Mouse (Mus musculus) CH12.LX (cell line): ENCODE data around the gene Eid1. TPM values are rescaled to one million over a fixed set of nuclear protein-coding genes. Genes with fewer than 3 reads are reported as not detected.

Experiments used
- DNase-seq: peaks from one replicate; pipeline ENCODE4 v3.0.0-alpha.2; 2013; ENCODE audit errors: extremely low read depth
- H3K27ac ChIP-seq: 2 replicates; pipeline ENCODE4 v1.5.1; 2012; ENCODE audit warnings: low read depth, mild to moderate bottlenecking, control low read depth, moderate library complexity; ENCODE audit not compliant: insufficient read depth
- H3K27me3 ChIP-seq: replicated peaks from 2 replicates; pipeline ENCODE3; 2012; ENCODE audit warnings: inconsistent platforms
- H3K36me3 ChIP-seq, 2 experiments: replicated peaks in 1 of 2; 2 replicates each; pipeline versions ENCODE3 to v1.6.1; 2012; ENCODE audit warnings: inconsistent platforms in 1 of 2, low read length in 1 of 2, mild to moderate bottlenecking in 1 of 2, mixed read lengths in 1 of 2, moderate library complexity in 1 of 2; ENCODE audit not compliant: control insufficient read depth in 1 of 2, insufficient read depth in 1 of 2
- H3K4me1 ChIP-seq, 2 experiments: 2 replicates each; pipeline ENCODE4 v1.6.1; 2012; ENCODE audit warnings: inconsistent platforms in 1 of 2, moderate library complexity in 1 of 2; ENCODE audit not compliant: insufficient read depth in 2 of 2, control insufficient read depth in 1 of 2
- H3K4me2 ChIP-seq: 2 replicates; pipeline ENCODE4 v1.6.1; 2012; ENCODE audit warnings: low read depth, mild to moderate bottlenecking, control low read depth; ENCODE audit not compliant: poor library complexity, insufficient read depth, severe bottlenecking
- H3K4me3 ChIP-seq, 3 experiments: fragments of 150-350 bp in 1 of 3; sonication (generic) in 1 of 3; replicated peaks in 1 of 3; 2 replicates each; pipeline versions ENCODE3 to v1.5.1; 2011 to 2012; ENCODE audit warnings: low read depth in 2 of 3, low read length in 2 of 3, mild to moderate bottlenecking in 2 of 3, moderate library complexity in 2 of 3, control low read depth in 1 of 3, improper control_type of control experiment in 1 of 3, inconsistent platforms in 1 of 3, mixed read lengths in 1 of 3; ENCODE audit not compliant: poor library complexity in 1 of 3
- H3K79me2 ChIP-seq: replicated peaks from 2 replicates; pipeline ENCODE4 v1.6.1; 2012; ENCODE audit warnings: mild to moderate bottlenecking, moderate library complexity; ENCODE audit not compliant: control insufficient read depth, poor library complexity, insufficient read depth, severe bottlenecking; ENCODE audit errors: extremely low read depth
- H3K9ac ChIP-seq: 2 replicates; pipeline ENCODE4 v1.6.1; 2012; ENCODE audit warnings: low read depth, mild to moderate bottlenecking, control low read depth, moderate library complexity; ENCODE audit not compliant: insufficient read depth
- H3K9me3 ChIP-seq: replicated peaks from 2 replicates; pipeline ENCODE3; 2012; ENCODE audit warnings: low read length, inconsistent platforms, mixed read lengths
- CTCF ChIP-seq, 2 experiments: IDR thresholded peaks in 1 of 2; conservative IDR thresholded peaks in 1 of 2; 2 replicates each; pipeline ENCODE4 v1.5.1; 2011 to 2012; ENCODE audit warnings: low read depth in 2 of 2, low read length in 2 of 2, improper control_type of control experiment in 1 of 2, inconsistent platforms in 1 of 2, mild to moderate bottlenecking in 1 of 2, moderate library complexity in 1 of 2
- GABPA ChIP-seq: IDR thresholded peaks from 2 replicates; pipeline ENCODE4 v1.6.1; 2012; ENCODE audit warnings: low read depth, low read length, improper control_type of control experiment, inconsistent platforms; ENCODE audit not compliant: insufficient replicate concordance
- HCFC1 ChIP-seq: IDR thresholded peaks from 2 replicates; pipeline ENCODE4 v1.6.1; 2012; ENCODE audit warnings: low read depth, mild to moderate bottlenecking, inconsistent platforms, low read length, improper control_type of control experiment
- IRF4 ChIP-seq: IDR thresholded peaks from 2 replicates; pipeline ENCODE4 v1.6.1; 2014; ENCODE audit warnings: low read depth, mild to moderate bottlenecking, inconsistent platforms, low read length, improper control_type of control experiment
- JUN ChIP-seq: IDR thresholded peaks from 2 replicates; pipeline ENCODE4 v1.6.1; 2011; ENCODE audit warnings: low read depth, mild to moderate bottlenecking, low read length, improper control_type of control experiment, moderate library complexity; ENCODE audit not compliant: insufficient read depth
- JUND ChIP-seq: conservative IDR thresholded peaks from 2 replicates; pipeline ENCODE4 v1.6.1; 2011; ENCODE audit warnings: low read depth, low read length, improper control_type of control experiment
- KAT2A ChIP-seq: IDR thresholded peaks from 2 replicates; pipeline ENCODE4 v1.6.1; 2012; ENCODE audit warnings: low read length, improper control_type of control experiment, inconsistent platforms; ENCODE audit not compliant: insufficient replicate concordance
- MAFK ChIP-seq: IDR thresholded peaks from 2 replicates; pipeline ENCODE4 v1.6.1; 2011; ENCODE audit warnings: low read length, improper control_type of control experiment; ENCODE audit not compliant: insufficient replicate concordance
- MAX ChIP-seq: IDR thresholded peaks from 2 replicates; pipeline ENCODE4 v1.6.1; 2011; ENCODE audit warnings: low read length, improper control_type of control experiment
- MEF2A ChIP-seq: IDR thresholded peaks from 2 replicates; pipeline ENCODE4 v1.6.1; 2014; ENCODE audit warnings: low read depth, mild to moderate bottlenecking, inconsistent platforms, low read length, improper control_type of control experiment, borderline replicate concordance
- MXI1 ChIP-seq: IDR thresholded peaks from 2 replicates; pipeline ENCODE4 v1.6.1; 2011; ENCODE audit warnings: mild to moderate bottlenecking, low read depth, low read length, improper control_type of control experiment
- MYC ChIP-seq: IDR thresholded peaks from 2 replicates; pipeline ENCODE4 v1.6.1; 2011; ENCODE audit warnings: low read depth, mild to moderate bottlenecking, improper control_type of control experiment, low read length
- NELFE ChIP-seq: IDR thresholded peaks from 2 replicates; pipeline ENCODE4 v1.6.1; 2011; ENCODE audit warnings: low read depth, low read length, improper control_type of control experiment
- NRF1 ChIP-seq: IDR thresholded peaks from 2 replicates; pipeline ENCODE4 v1.6.1; 2014; ENCODE audit warnings: low read depth, mild to moderate bottlenecking, inconsistent platforms, low read length, improper control_type of control experiment, moderate library complexity
- PAX5 ChIP-seq: IDR thresholded peaks from 2 replicates; pipeline ENCODE4 v1.6.1; 2012; ENCODE audit warnings: low read length, inconsistent platforms, mixed read lengths
- POLR2A ChIP-seq: IDR thresholded peaks from 2 replicates; pipeline ENCODE4 v1.6.1; 2011; ENCODE audit warnings: low read depth, mild to moderate bottlenecking, improper control_type of control experiment, low read length
- POLR2AphosphoS2 ChIP-seq: IDR thresholded peaks from 2 replicates; pipeline ENCODE4 v1.6.1; 2011; ENCODE audit warnings: low read depth, low read length, improper control_type of control experiment
- RAD21 ChIP-seq: IDR thresholded peaks from 2 replicates; pipeline ENCODE4 v1.6.1; 2011; ENCODE audit warnings: low read depth, mild to moderate bottlenecking, low read length, improper control_type of control experiment, moderate library complexity
- RCOR1 ChIP-seq: conservative IDR thresholded peaks from 2 replicates; pipeline ENCODE4 v1.6.1; 2012; ENCODE audit warnings: low read depth, mild to moderate bottlenecking, inconsistent platforms, low read length, improper control_type of control experiment
- TBP ChIP-seq: conservative IDR thresholded peaks from 2 replicates; pipeline ENCODE4 v1.6.1; 2011; ENCODE audit warnings: low read depth, low read length, improper control_type of control experiment
- USF1 ChIP-seq: IDR thresholded peaks from 2 replicates; pipeline ENCODE4 v1.6.1; 2014; ENCODE audit warnings: low read depth, mild to moderate bottlenecking, inconsistent platforms, low read length, improper control_type of control experiment
- USF2 ChIP-seq: conservative IDR thresholded peaks from 2 replicates; pipeline ENCODE4 v1.6.1; 2011; ENCODE audit warnings: low read depth, low read length, improper control_type of control experiment
- ZC3H11A ChIP-seq: IDR thresholded peaks from 2 replicates; pipeline ENCODE4 v1.6.1; 2012; ENCODE audit warnings: low read depth, mild to moderate bottlenecking, inconsistent platforms, low read length, improper control_type of control experiment
- ZKSCAN1 ChIP-seq: IDR thresholded peaks from 2 replicates; pipeline ENCODE4 v1.6.1; 2012; ENCODE audit warnings: low read depth, inconsistent platforms, low read length, improper control_type of control experiment, borderline replicate concordance
- ZMIZ1 ChIP-seq: IDR thresholded peaks from 2 replicates; pipeline ENCODE4 v1.6.1; 2012; ENCODE audit warnings: low read depth, mild to moderate bottlenecking, inconsistent platforms, low read length, improper control_type of control experiment
- dilution Hi-C: fragments of 300-500 bp; cut with MboI; formaldehyde crosslinking; loops from 2 replicates; pipeline ENCODE4 v1.14.3; 2020; ENCODE audit warnings: low sequenced_read_pairs; ENCODE audit not compliant: extremely low pct_unique_long_range_greater_than_20kb, extremely low pct_ligation_motif_present
- in situ Hi-C: fragments of 300-500 bp; cut with MboI; formaldehyde crosslinking; loops from 3 replicates; pipeline ENCODE4 v1.14.3; 2019; ENCODE audit warnings: low sequenced_read_pairs, low pct_ligation_motif_present, low pct_unique_long_range_greater_than_20kb, mixed read lengths
- polyA plus RNA-seq: library from polyadenylated mRNA; unstranded; fragments of >175 nt; gene quantifications from 2 replicates; pipeline ENCODE4 v1.2.1, GENCODE M21; 2012; ENCODE audit warnings: low read depth; ENCODE audit not compliant: insufficient read length
- total RNA-seq, 2 experiments: library from RNA; depleted of rRNA; stranded (reverse); fragments of 300-350 nt in 1 of 2; fragments of >200 nt in 1 of 2; gene quantifications; 2 replicates each; pipeline ENCODE4 v1.2.3; 2012 to 2014

Gene Eid1
- total and polyA plus RNA-seq, 3 experiments, result 15.4 to 39.8 (median 20.4) TPM

DNA sequence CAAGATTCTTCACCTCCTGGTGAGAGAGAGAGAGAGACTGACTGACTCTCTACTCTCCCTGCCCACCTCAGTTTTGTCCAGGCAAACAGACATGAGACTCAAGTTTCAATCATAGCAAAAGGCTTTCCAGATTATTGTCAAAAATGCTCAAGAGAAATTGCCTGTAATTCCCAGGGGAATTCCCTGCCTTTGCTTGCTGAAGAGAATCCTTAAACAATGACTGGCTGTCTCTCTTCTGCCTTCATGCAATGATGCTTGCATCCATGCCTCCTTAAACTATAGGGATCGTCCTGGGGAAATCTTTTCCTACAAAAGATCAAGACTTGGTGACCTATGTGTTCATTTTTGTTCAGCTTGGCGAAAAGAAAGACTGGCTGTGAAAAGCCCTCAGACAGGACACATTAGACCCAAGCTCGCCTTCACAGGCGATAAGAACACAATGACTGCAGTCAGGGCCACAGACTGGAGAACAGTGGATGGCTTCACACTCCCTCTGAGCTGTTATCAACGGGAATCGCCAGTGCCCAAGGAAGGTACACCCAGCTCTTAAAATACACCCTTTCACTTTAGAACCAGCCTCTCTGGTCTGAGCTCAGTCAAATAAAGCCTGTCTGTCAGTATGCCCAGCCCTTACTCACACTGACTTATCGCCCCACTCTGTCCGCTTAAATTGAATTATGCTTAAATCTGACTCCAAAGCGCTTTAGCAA is 12.7 kb downstream of the Eid1 start:
- no peak overlapping the region for H3K9ac ChIP-seq
- H3K9me3 ChIP-seq, result peaks cover 2% of the 10 kb centered on the region
- in situ Hi-C loops (no loop called here), dilution Hi-C loops (no loop called here)
- H3K79me2 ChIP-seq, result no peaks in the 10 kb centered on the region
- no peak for DNase-seq
- TF ChIP-seq RAD21 (no peak), JUND (no peak), MAX (no peak), IRF4 (no peak), JUN (no peak), POLR2A (no peak), MAFK (no peak), ZMIZ1 (no peak), TBP (no peak), MYC (no peak), ZKSCAN1 (no peak), USF1 (no peak), GABPA (no peak), KAT2A (no peak), MEF2A (no peak), ZC3H11A (no peak), PAX5 (no peak), NELFE (no peak), MXI1 (no peak)
- TF ChIP-seq, all 38 proteins: peak for 0
- no peak overlapping the region for H3K27ac ChIP-seq
- H3K27me3 ChIP-seq, result no peaks in the 10 kb centered on the region
- no peak overlapping the region for H3K4me2 ChIP-seq
- no peaks in the 10 kb centered on the region for H3K36me3 ChIP-seq
- H3K4me1 ChIP-seq, result peaks cover 3 to 21% of the 10 kb centered on the region in 2 experiments; a peak in 3 of 4 replicates
- H3K4me3 ChIP-seq, result no peak overlapping the region

DNA sequence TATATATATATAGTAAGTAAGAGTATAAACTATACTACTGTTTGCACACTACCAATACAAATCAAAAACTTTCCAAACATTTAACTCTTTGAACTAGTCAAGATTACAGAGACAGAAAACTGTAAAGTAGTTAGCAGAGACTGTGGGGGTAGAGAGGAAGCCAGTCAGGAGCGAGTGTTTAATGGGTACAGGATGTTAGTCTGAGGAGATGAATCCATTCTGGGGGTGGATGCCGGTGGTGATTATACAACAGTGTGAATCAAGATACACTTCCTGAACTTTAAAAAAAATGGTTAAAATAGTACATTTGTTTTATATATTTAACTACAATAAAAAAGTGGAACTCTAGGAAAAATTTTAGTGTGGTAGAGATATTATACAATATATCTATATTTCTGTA is 19.1 kb downstream of the Eid1 start:
- Histone ChIP-seq H3K27me3 (no peaks in the 10 kb centered on the region), H3K36me3 (no peaks in the 10 kb centered on the region), H3K4me2 (no peak overlapping the region), H3K4me1 (no peaks in the 10 kb centered on the region), H3K79me2 (no peaks in the 10 kb centered on the region), H3K4me3 (no peak overlapping the region), H3K27ac (no peak overlapping the region), H3K9ac (no peak overlapping the region), H3K9me3 (peaks cover 2% of the 10 kb centered on the region)
- TF ChIP-seq ZMIZ1 (no peak), USF2 (no peak), POLR2A (no peak), RCOR1 (no peak), CTCF (conservative IDR thresholded peaks at IDR 0.05 in 1 of 2, IDR thresholded peaks at IDR 0.05 in 1 of 2; ENCODE audit: low read depth in 2 of 2, low read length in 2 of 2) (no peak), HCFC1 (no peak), NRF1 (no peak), MXI1 (no peak), USF1 (no peak), ZC3H11A (no peak), MYC (no peak), MAFK (no peak), RAD21 (no peak), POLR2AphosphoS2 (no peak)
- in situ Hi-C loops, result no loop called here
- dilution Hi-C loops, result no loop called here
- DNase-seq, result no peak
